Mouse (Mus musculus): ENCODE results near the gene Chil1. TPM values are rescaled to one million over a fixed set of nuclear protein-coding genes. Genes with fewer than 3 reads are reported as not detected.

Gene Chil1
- polyA plus RNA-seq (2016; fragmentation: Nextera tagmentation; extraction: Ambion mirVana), result 2.3 and 2.9 TPM in 2 replicates

DNA sequence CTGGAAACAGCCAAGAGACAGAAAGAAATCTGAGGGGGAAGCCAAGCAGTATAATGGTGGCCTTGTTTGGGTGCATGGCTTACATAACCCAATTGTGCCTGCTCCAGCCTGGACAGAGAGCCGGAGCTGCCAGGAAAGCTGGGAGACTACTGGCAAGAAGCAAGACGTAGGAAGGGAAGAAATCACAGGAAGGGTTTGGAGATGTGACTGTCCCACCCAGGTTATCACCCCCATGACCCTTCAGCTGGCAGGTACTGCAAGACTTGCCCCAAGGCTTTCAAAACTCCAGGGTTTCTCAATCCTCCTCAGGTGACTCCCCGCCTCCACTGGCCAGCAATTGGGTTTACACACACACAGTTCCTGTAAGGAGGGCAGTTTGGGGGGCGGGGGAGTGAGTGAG is at the start of gene Chil1:
Gene Chil1, plus strand, starts transcription at position 152 of the 400 bp plus-strand sequence.
- 60% methylated on average over 4 of the region's 4 CpGs for WGBS
- Histone ChIP-seq H3K9ac (replicated peaks) (no peak within 1 kb of the TSS), H3K4me2 (replicated peaks) (no peak within 1 kb of the TSS), H3K4me3 (no peak within 1 kb of the TSS), H3K9me3 (no peaks in the 10 kb centered on the region), H3K4me1 (peaks cover 7% of the 10 kb centered on the region; the same call in 1 of the 2 replicates), H3K27me3 (peaks cover 14% of the 10 kb centered on the region; the same call in 1 of the 2 replicates), H3K27ac (replicated peaks) (no peak within 1 kb of the TSS), H3K36me3 (no peaks in the 10 kb centered on the region)
- no peak for ATAC-seq (ENCODE audit: low FRiP score, low read depth)

DNA sequence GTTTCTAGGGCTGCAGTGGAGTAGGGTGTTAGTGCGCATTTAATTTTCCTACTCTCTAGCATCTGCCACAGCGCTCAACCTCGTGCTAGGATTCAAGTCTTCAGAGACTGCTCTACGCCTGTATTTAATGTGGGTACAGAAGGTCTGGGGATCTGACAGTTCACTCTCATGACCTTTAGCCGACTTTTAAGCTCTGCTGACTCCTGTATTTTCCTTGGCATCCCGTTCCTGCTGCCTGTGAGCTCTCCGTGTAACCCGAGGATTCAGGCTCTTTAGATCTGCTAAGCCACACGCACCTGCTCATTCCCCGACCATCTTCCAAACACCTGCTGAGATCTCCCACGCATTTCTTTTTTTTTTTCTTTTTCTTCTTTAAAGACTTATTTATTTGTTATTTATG is 48.7 kb upstream of the Chil1 start:
- Histone ChIP-seq H3K4me1 (no peaks in the 10 kb centered on the region), H3K9ac (replicated peaks) (no peak overlapping the region), H3K9me3 (no peaks in the 10 kb centered on the region), H3K36me3 (no peaks in the 10 kb centered on the region), H3K4me3 (no peak overlapping the region), H3K27ac (replicated peaks) (no peak overlapping the region), H3K4me2 (replicated peaks) (no peak overlapping the region), H3K27me3 (no peaks in the 10 kb centered on the region)
- 62% methylated on average over 11 of the region's 11 CpGs for WGBS
- no peak for ATAC-seq (ENCODE audit: low FRiP score, low read depth)

GRCm38 (mm10) chr1:134136351-134136750 is 45.6 kb upstream of the Chil1 start:
- ATAC-seq (ENCODE audit: low FRiP score, low read depth), result no peak
- H3K4me2 ChIP-seq (replicated peaks), result no peak overlapping the region
- H3K4me1 ChIP-seq, result no peaks in the 10 kb centered on the region
- H3K9me3 ChIP-seq, result no peaks in the 10 kb centered on the region
- no peaks in the 10 kb centered on the region for H3K36me3 ChIP-seq
- no peaks in the 10 kb centered on the region for H3K27me3 ChIP-seq
- H3K9ac ChIP-seq (replicated peaks), result no peak overlapping the region
- no peak overlapping the region for H3K27ac ChIP-seq (replicated peaks)
- WGBS, result 63% methylated on average over 3 of the region's 3 CpGs
- no peak overlapping the region for H3K4me3 ChIP-seq

- ATAC-seq (ENCODE audit: low FRiP score, low read depth), result no peak
- 87% methylated on average over 9 of the region's 9 CpGs for WGBS
- no peak overlapping the region for H3K27ac ChIP-seq (replicated peaks)
- H3K27me3 ChIP-seq, result no peaks in the 10 kb centered on the region; the same call in 1 of the 2 replicates
- peaks cover 11% of the 10 kb centered on the region for H3K4me1 ChIP-seq
- no peak overlapping the region for H3K9ac ChIP-seq (replicated peaks)
- no peaks in the 10 kb centered on the region for H3K36me3 ChIP-seq
- no peak overlapping the region for H3K4me3 ChIP-seq
- H3K9me3 ChIP-seq, result no peaks in the 10 kb centered on the region
- H3K4me2 ChIP-seq (replicated peaks), result no peak overlapping the region
Observed at GRCm38 (mm10) chr1:134138424-134138823, 43.6 kb upstream of the Chil1 start.

- Histone ChIP-seq H3K4me1 (peaks cover 11% of the 10 kb centered on the region), H3K4me2 (replicated peaks) (no peak overlapping the region), H3K27me3 (peaks cover 17% of the 10 kb centered on the region), H3K9ac (replicated peaks) (no peak overlapping the region), H3K36me3 (no peaks in the 10 kb centered on the region), H3K4me3 (no peak overlapping the region), H3K27ac (replicated peaks) (no peak overlapping the region; the same call in 1 of the 2 replicates), H3K9me3 (no peaks in the 10 kb centered on the region)
- WGBS, result 48% methylated on average over 4 of the region's 4 CpGs
- peak; percentile 41; the same call in 1 of the 2 replicates for ATAC-seq (ENCODE audit: low FRiP score, low read depth)
Observed at GRCm38 (mm10) chr1:134142363-134142794, 39.6 kb upstream of the Chil1 start.

GRCm38 (mm10) chr1:134146066-134146465 is 35.9 kb upstream of the Chil1 start:
- no peak overlapping the region for H3K9ac ChIP-seq (replicated peaks)

DNA sequence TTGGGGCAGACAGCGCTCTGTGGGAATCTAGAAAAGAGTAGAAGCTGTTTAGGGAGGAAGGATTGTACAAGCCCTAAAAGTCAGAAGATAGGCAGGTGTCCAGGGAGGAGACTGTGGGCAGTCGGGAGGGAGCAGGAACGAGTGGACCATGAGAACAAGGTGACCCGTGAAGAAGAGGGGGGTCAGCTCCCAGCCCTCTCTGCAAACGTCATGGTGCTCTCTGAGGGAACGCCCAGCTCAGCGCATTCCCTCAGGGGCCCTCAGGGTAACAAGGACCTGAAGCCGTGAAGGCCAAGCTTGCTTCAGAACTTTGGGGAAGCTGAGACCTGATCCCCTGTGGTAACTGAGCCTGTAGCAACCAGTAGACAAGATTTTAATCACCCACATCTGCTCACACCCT is 31.9 kb upstream of the Chil1 start:
- H3K4me3 ChIP-seq, result no peak overlapping the region
- H3K4me2 ChIP-seq (replicated peaks), result no peak overlapping the region
- H3K9me3 ChIP-seq, result no peaks in the 10 kb centered on the region
- ATAC-seq (ENCODE audit: low FRiP score, low read depth), result no peak
- no peaks in the 10 kb centered on the region for H3K36me3 ChIP-seq
- WGBS, result 67% methylated on average over 8 of the region's 8 CpGs
- no peak overlapping the region for H3K27ac ChIP-seq (replicated peaks)
- peaks cover 16% of the 10 kb centered on the region; the same call in 1 of the 2 replicates for H3K27me3 ChIP-seq
- H3K4me1 ChIP-seq, result no peaks in the 10 kb centered on the region
- no peak overlapping the region for H3K9ac ChIP-seq (replicated peaks)

More at GRCm38 (mm10) chr1:134146066-134146465, 35.9 kb upstream of the Chil1 start:
- peaks cover 11% of the 10 kb centered on the region for H3K4me1 ChIP-seq
- H3K27ac ChIP-seq (replicated peaks), result no peak overlapping the region
- ATAC-seq (ENCODE audit: low FRiP score, low read depth), result no peak
- no peaks in the 10 kb centered on the region for H3K9me3 ChIP-seq
- H3K4me2 ChIP-seq (replicated peaks), result no peak overlapping the region
- H3K4me3 ChIP-seq, result no peak overlapping the region
- H3K27me3 ChIP-seq, result peaks cover 20% of the 10 kb centered on the region
- WGBS, result 91% methylated on average over 8 of the region's 8 CpGs
- no peaks in the 10 kb centered on the region for H3K36me3 ChIP-seq

DNA sequence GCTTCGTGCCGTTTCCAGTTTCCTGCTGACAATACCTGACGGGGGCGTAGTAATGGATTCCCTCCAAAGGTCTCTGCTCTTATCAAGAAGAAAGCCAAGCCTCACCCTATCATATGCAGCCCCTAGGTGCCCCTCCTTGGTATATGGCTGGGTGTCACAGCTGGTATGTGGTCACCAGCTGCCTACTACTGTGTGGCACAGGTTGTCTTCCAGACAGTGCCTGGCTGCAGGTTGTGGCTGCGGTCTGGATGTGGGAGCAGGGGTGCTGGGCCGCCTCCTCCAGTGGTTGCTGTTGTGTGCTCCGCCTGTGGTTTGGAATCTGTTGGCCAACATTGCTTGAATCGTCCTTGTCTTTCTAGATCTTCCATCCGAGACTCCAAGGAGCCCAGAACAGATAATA is 31.2 kb upstream of the Chil1 start:
- no peak for ATAC-seq (ENCODE audit: low FRiP score, low read depth)
- H3K4me2 ChIP-seq (replicated peaks), result no peak overlapping the region
- WGBS, result 91% methylated on average over 9 of the region's 9 CpGs

DNA sequence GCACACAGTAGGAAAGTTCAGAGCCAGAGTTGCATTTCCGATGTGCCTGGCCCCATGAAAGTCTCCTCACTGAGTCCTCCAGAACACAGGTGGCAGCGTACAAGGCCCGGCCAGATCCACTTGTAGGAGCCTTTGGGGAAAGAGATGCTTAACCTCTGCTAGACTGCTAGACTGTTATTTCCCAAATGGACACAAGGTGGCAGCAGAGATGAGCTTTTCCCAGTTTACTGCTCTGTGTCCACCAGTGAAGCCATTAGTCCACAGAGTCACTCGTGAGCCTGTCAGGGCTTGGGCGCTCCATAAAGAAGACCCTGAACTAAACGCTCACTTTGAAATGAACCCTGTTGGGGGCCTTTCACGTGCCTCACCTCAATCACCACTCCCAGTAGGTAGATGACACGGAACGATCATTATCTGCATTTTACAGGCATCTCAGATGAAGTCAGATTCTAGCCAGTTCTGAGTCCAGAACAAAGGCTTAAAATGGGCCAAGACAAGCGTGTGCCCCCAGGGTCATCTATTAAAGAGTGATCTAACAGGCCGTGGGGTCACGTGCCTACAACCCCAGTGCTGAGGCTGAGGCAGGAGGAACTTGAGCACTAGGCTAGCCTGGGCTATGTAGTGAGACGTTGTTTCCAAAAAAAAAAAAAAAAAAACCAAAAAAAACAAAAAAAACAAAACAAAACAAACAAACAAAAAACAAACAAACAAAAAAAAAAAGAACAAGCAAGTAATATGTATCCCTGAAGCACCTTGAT is 30.1 kb upstream of the Chil1 start:
- Histone ChIP-seq H3K27me3 (peaks cover 11% of the 10 kb centered on the region; the same call in 1 of the 2 replicates), H3K4me2 (replicated peaks) (no peak overlapping the region), H3K36me3 (no peaks in the 10 kb centered on the region), H3K9me3 (no peaks in the 10 kb centered on the region), H3K27ac (replicated peaks) (no peak overlapping the region), H3K4me1 (no peaks in the 10 kb centered on the region), H3K4me3 (no peak overlapping the region), H3K9ac (replicated peaks) (no peak overlapping the region)
- peak; percentile 80 for ATAC-seq (ENCODE audit: low FRiP score, low read depth)
- 33% methylated on average over 13 of the region's 13 CpGs for whole genome bisulfite sequencing

More for the DNA sequence above, 31.2 kb upstream of the Chil1 start:
- Histone ChIP-seq H3K4me3 (no peak overlapping the region), H3K27me3 (peaks cover 11% of the 10 kb centered on the region; the same call in 1 of the 2 replicates), H3K4me1 (no peaks in the 10 kb centered on the region), H3K9ac (replicated peaks) (no peak overlapping the region), H3K36me3 (no peaks in the 10 kb centered on the region), H3K9me3 (no peaks in the 10 kb centered on the region), H3K27ac (replicated peaks) (no peak overlapping the region)

DNA sequence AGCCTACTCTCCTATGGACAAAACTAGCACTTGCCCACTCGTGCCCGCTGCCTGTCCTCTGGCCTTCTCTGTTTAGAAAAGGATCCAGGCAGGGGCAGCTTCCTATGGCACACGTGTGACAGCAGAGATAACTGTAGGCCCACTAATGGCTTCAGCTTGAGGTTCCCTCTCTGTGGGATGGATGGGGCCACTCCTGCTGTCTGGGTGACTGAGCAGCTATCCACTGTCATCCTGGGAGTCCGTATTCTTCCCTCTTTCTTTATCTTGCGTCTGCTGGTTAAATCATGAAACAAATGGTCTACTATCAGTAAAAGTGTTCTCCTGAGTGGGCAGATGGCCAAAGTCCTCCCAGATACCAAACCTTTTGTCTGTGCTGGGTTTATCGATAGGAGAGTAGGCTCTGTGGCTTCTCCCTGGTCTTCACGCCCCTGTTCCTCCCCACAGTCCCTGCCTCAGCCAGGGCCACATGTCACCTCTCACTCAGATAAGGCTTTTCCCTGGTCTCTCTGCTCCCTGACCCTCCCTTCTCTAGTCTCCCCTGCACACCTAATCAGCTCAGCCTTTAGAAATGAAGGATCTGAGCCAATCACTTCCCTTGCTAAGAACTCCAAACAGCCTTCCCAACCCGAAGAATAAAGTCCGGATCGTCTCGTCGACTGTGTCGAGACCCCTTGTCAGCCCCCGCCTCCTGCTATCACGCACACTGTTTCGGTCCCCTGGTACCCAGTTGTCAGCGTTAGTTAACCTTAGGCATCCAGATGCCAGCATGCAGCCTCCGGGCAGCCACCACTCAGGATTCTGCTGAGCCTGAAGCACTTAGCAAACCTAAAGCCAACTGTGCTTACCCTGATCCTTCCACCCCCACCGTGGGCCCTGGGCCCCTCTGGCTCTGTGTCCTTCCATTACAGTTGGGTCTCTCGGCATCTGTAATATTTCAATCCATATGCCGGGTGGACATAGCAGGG is 29.1 kb upstream of the Chil1 start:
- Histone ChIP-seq H3K9ac (replicated peaks) (no peak overlapping the region), H3K27ac (replicated peaks) (no peak overlapping the region)
- no peak for ATAC-seq (ENCODE audit: low FRiP score, low read depth)

GRCm38 (mm10) chr1:134154121-134154520 is 27.9 kb upstream of the Chil1 start:
- H3K27ac ChIP-seq (replicated peaks), result no peak overlapping the region
- peaks cover 12% of the 10 kb centered on the region; the same call in 1 of the 2 replicates for H3K27me3 ChIP-seq
- 91% methylated on average over 3 of the region's 3 CpGs for WGBS
- no peaks in the 10 kb centered on the region for H3K36me3 ChIP-seq
- no peak overlapping the region for H3K4me3 ChIP-seq
- no peak overlapping the region for H3K9ac ChIP-seq (replicated peaks)
- H3K4me2 ChIP-seq (replicated peaks), result no peak overlapping the region
- no peaks in the 10 kb centered on the region for H3K9me3 ChIP-seq
- no peaks in the 10 kb centered on the region for H3K4me1 ChIP-seq
- ATAC-seq (ENCODE audit: low FRiP score, low read depth), result no peak

More for the DNA sequence above, 29.1 kb upstream of the Chil1 start:
- WGBS, result 82% methylated on average over 21 of the region's 21 CpGs
- Histone ChIP-seq H3K36me3 (no peaks in the 10 kb centered on the region), H3K9me3 (no peaks in the 10 kb centered on the region), H3K27me3 (peaks cover 11% of the 10 kb centered on the region; the same call in 1 of the 2 replicates), H3K4me3 (no peak overlapping the region), H3K4me2 (replicated peaks) (no peak overlapping the region), H3K4me1 (no peaks in the 10 kb centered on the region)

GRCm38 (mm10) chr1:134154655-134155054 is 27.3 kb upstream of the Chil1 start:
- H3K4me3 ChIP-seq, result no peak overlapping the region
- no peak overlapping the region for H3K9ac ChIP-seq (replicated peaks)
- ATAC-seq (ENCODE audit: low FRiP score, low read depth), result no peak
- H3K4me2 ChIP-seq (replicated peaks), result no peak overlapping the region
- H3K27ac ChIP-seq (replicated peaks), result no peak overlapping the region
- no peaks in the 10 kb centered on the region for H3K4me1 ChIP-seq
- WGBS, result 56% methylated on average over 3 of the region's 3 CpGs
- H3K9me3 ChIP-seq, result no peaks in the 10 kb centered on the region
- no peaks in the 10 kb centered on the region for H3K36me3 ChIP-seq
- H3K27me3 ChIP-seq, result peaks cover 17% of the 10 kb centered on the region
